Mouse (Mus musculus) ES-Bruce4 (cell line): ENCODE results near the gene Myo3b.

Experiments used
- CTCF ChIP-seq: IDR thresholded peaks from one replicate; pipeline ENCODE4 v1.8.1; 2011; ENCODE audit warnings: low read depth, low read length
- POLR2A ChIP-seq: IDR thresholded peaks from one replicate; pipeline ENCODE4 v1.8.1; 2011; ENCODE audit warnings: low read length; ENCODE audit not compliant: insufficient read depth

GRCm38 (mm10) chr2:70000316-70000715, 38.6 kb upstream of the Myo3b start:
- no peak for TF ChIP-seq CTCF
- TF ChIP-seq POLR2A = no peak
